Mouse (Mus musculus): ENCODE data around the gene Akap7. TPM values are rescaled to one million over a fixed set of nuclear protein-coding genes. Genes with fewer than 3 reads are reported as not detected.

Gene Akap7
- polyA plus RNA-seq, 1 experiment, result 9.0 TPM

GRCm38 (mm10) chr10:25200691-25201090 lies 107.0 kb downstream of the Akap7 start:
- no peaks in the 10 kb centered on the region for H3K36me3 ChIP-seq (ENCODE audit: control insufficient read depth, insufficient read depth)
- no peaks in the 10 kb centered on the region for H3K27me3 ChIP-seq (ENCODE audit: control insufficient read depth, insufficient read depth, insufficient read length)
- no peak overlapping the region for H3ac ChIP-seq (ENCODE audit: control insufficient read depth, insufficient read length)
- no peak overlapping the region for H3K4me2 ChIP-seq (ENCODE audit: low read depth)
- TF ChIP-seq REST (IDR thresholded peaks at IDR 0.05; ENCODE audit: insufficient read depth, insufficient read length) (no peak), POLR2A (IDR thresholded peaks at IDR 0.05; ENCODE audit: insufficient read length, low read depth) (no peak), CEBPB (IDR thresholded peaks at IDR 0.05; ENCODE audit: insufficient read depth, poor library complexity, severe bottlenecking) (no peak), MYOG (IDR thresholded peaks at IDR 0.05; ENCODE audit: control insufficient read depth in 1 of 3, insufficient read depth in 1 of 3, insufficient read length in 2 of 3, low read depth in 2 of 3) (no peak), POLR2AphosphoS2 (IDR thresholded peaks at IDR 0.05; ENCODE audit: insufficient read length, low read depth) (no peak), MYOD1 (IDR thresholded peaks at IDR 0.05; ENCODE audit: control insufficient read depth in 1 of 3, insufficient read length in 2 of 3, low read depth in 2 of 3) (no peak), MAX (IDR thresholded peaks at IDR 0.05; ENCODE audit: low read depth) (no peak), TCF3 (IDR thresholded peaks at IDR 0.05; ENCODE audit: insufficient read length, low read depth) (no peak), USF1 (IDR thresholded peaks at IDR 0.05; ENCODE audit: low read depth) (no peak), TCF12 (IDR thresholded peaks at IDR 0.05; ENCODE audit: insufficient read depth, poor library complexity, severe bottlenecking) (no peak), E2F4 (IDR thresholded peaks at IDR 0.05; ENCODE audit: insufficient read depth) (no peak), SRF (IDR thresholded peaks at IDR 0.05; ENCODE audit: control insufficient read depth, insufficient read length, low read depth) (no peak)
- H3K79me2 ChIP-seq (ENCODE audit: control insufficient read depth, insufficient read depth), result no peaks in the 10 kb centered on the region
- no peak overlapping the region for H3K4me3 ChIP-seq

DNA sequence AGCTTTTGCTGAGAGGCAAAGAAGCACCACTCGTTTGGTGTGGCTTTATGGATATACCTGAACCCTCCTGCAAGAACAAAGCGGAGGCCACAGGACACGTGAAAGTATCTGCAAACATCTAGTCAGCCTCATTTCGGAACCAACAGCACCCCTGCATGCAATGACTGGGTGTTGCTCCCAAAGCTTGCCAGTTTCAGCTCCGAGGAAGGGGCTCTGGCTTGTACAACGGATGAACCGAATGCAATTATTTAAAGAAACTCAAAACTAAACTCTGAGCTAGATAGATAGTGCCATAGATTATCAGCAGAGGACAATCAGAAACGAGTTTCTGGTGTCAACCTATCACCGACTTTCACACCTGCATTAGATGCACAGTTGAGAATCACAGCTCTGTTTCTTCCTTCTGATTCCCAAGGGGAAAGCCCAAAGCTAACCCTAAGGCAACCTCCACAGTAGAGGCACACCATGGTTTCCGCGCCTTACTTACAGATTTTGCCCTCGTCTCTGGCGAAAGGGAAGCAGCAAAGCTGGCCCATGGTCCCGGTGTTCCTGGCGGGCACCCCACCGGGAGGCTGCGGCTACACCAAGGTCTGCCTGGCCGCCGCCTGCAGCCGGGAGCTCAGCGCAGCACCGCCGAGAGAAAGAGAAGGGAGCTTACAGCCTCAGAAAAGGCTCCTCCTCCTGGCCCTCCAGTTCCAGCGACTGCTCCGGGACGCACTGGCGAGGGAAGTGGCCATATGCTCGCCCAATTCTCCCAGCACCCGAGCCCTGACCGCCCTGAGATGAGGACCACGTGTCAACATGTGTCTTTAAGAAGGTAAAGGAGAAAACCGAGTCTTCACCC lies 107.9 kb downstream of the Akap7 start:
- TF ChIP-seq SRF (IDR thresholded peaks at IDR 0.05; ENCODE audit: control insufficient read depth, insufficient read length, low read depth) (no peak), REST (IDR thresholded peaks at IDR 0.05; ENCODE audit: insufficient read depth, insufficient read length) (no peak)
- no peak overlapping the region for H3K4me3 ChIP-seq
- H3K36me3 ChIP-seq (ENCODE audit: control insufficient read depth, insufficient read depth), result no peaks in the 10 kb centered on the region

DNA sequence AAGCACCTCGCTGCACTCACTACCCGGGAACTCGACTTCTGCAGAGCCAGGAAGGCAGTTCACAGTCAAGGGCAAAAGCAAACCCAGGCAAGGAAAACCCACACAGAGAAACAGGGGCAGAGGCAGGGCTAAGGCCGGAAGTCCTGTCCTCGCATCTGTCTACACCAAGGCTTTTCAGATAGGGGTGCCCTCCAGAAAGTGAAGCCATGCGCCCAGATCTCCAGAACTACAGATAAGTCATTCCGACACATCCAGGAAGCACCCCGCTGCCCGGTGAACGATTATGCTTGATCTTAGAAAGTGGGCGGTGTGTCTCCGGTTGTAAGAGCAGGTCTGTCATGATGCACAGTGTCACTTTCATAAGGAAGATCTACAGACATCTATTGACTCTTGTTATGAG lies 109.1 kb downstream of the Akap7 start:
- no peak for TF ChIP-seq TCF3 (IDR thresholded peaks at IDR 0.05; ENCODE audit: insufficient read length, low read depth)
- TF ChIP-seq USF1 (IDR thresholded peaks at IDR 0.05; ENCODE audit: low read depth), result no peak
- no peak for TF ChIP-seq SRF (IDR thresholded peaks at IDR 0.05; ENCODE audit: control insufficient read depth, insufficient read length, low read depth)
- TF ChIP-seq CEBPB (IDR thresholded peaks at IDR 0.05; ENCODE audit: insufficient read depth, poor library complexity, severe bottlenecking), result no peak
- TF ChIP-seq MAX (IDR thresholded peaks at IDR 0.05; ENCODE audit: low read depth), result no peak
- no peak for TF ChIP-seq POLR2A (IDR thresholded peaks at IDR 0.05; ENCODE audit: insufficient read length, low read depth)
- no peak for TF ChIP-seq POLR2AphosphoS2 (IDR thresholded peaks at IDR 0.05; ENCODE audit: insufficient read length, low read depth)
- TF ChIP-seq TCF12 (IDR thresholded peaks at IDR 0.05; ENCODE audit: insufficient read depth, poor library complexity, severe bottlenecking), result no peak
- no peak for TF ChIP-seq REST (IDR thresholded peaks at IDR 0.05; ENCODE audit: insufficient read depth, insufficient read length)
- TF ChIP-seq E2F4 (IDR thresholded peaks at IDR 0.05; ENCODE audit: insufficient read depth), result no peak
- no peak for TF ChIP-seq MYOD1 (IDR thresholded peaks at IDR 0.05; ENCODE audit: control insufficient read depth in 1 of 3, insufficient read length in 2 of 3, low read depth in 2 of 3)
- no peak for TF ChIP-seq MYOG (IDR thresholded peaks at IDR 0.05; ENCODE audit: control insufficient read depth in 1 of 3, insufficient read depth in 1 of 3, insufficient read length in 2 of 3, low read depth in 2 of 3)
- Histone ChIP-seq H3K4me2 (ENCODE audit: low read depth) (no peak overlapping the region), H3ac (ENCODE audit: control insufficient read depth, insufficient read length) (no peak overlapping the region), H3K79me2 (ENCODE audit: control insufficient read depth, insufficient read depth) (no peaks in the 10 kb centered on the region), H3K36me3 (ENCODE audit: control insufficient read depth, insufficient read depth) (no peaks in the 10 kb centered on the region), H3K27me3 (ENCODE audit: control insufficient read depth, insufficient read depth, insufficient read length) (no peaks in the 10 kb centered on the region), H3K4me3 (no peak overlapping the region)

More for the DNA sequence above, 107.9 kb downstream of the Akap7 start:
- Histone ChIP-seq H3ac (ENCODE audit: control insufficient read depth, insufficient read length) (no peak overlapping the region), H3K79me2 (ENCODE audit: control insufficient read depth, insufficient read depth) (no peaks in the 10 kb centered on the region), H3K4me2 (ENCODE audit: low read depth) (no peak overlapping the region), H3K27me3 (ENCODE audit: control insufficient read depth, insufficient read depth, insufficient read length) (no peaks in the 10 kb centered on the region)

- no peaks in the 10 kb centered on the region for H3K27me3 ChIP-seq (ENCODE audit: control insufficient read depth, insufficient read depth, insufficient read length)
- no peaks in the 10 kb centered on the region for H3K36me3 ChIP-seq (ENCODE audit: control insufficient read depth, insufficient read depth)
- H3K4me3 ChIP-seq, result no peak overlapping the region
- H3ac ChIP-seq (ENCODE audit: control insufficient read depth, insufficient read length), result no peak overlapping the region
- H3K4me2 ChIP-seq (ENCODE audit: low read depth), result no peak overlapping the region
- no peaks in the 10 kb centered on the region for H3K79me2 ChIP-seq (ENCODE audit: control insufficient read depth, insufficient read depth)
- TF ChIP-seq SRF (IDR thresholded peaks at IDR 0.05; ENCODE audit: control insufficient read depth, insufficient read length, low read depth), result no peak
- no peak for TF ChIP-seq CEBPB (IDR thresholded peaks at IDR 0.05; ENCODE audit: insufficient read depth, poor library complexity, severe bottlenecking)
- no peak for TF ChIP-seq USF1 (IDR thresholded peaks at IDR 0.05; ENCODE audit: low read depth)
- TF ChIP-seq REST (IDR thresholded peaks at IDR 0.05; ENCODE audit: insufficient read depth, insufficient read length), result no peak
- TF ChIP-seq E2F4 (IDR thresholded peaks at IDR 0.05; ENCODE audit: insufficient read depth), result no peak
- TF ChIP-seq TCF12 (IDR thresholded peaks at IDR 0.05; ENCODE audit: insufficient read depth, poor library complexity, severe bottlenecking), result no peak
- no peak for TF ChIP-seq MAX (IDR thresholded peaks at IDR 0.05; ENCODE audit: low read depth)
These were observed 109.6 kb downstream of the Akap7 start for GRCm38 (mm10) chr10:25198048-25198447.
